Mouse (Mus musculus) cerebellum, adult 11 months (tissue): ENCODE measurements around the gene Rnf223.

Experiments used
- DNase-seq: peaks from one replicate; pipeline ENCODE4 v3.0.0; 2022

Gene Rnf223

DNA sequence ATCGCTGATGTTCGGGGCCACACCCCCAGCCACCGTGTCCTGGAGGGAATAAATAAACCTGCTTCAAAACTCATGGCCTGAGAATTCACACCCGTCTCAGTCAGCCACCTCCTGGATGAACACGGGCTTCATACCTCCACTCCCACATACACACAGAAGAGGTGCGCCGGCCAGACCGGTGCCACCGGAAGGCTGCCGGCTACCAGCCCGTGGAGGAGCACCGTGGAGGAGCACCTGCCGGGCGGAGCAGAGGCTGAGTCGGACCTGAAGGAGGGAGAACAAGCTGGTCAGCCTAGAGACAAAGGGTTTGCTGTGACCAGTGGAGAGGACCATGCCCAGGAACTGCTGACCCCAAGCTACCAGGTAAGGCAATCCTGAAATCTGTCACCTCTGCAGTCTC lies at the start of gene Rnf223:
Gene Rnf223, plus strand, starts transcription at position 78 of the 400 bp plus-strand sequence.
- DNase-seq, result no peak

DNA sequence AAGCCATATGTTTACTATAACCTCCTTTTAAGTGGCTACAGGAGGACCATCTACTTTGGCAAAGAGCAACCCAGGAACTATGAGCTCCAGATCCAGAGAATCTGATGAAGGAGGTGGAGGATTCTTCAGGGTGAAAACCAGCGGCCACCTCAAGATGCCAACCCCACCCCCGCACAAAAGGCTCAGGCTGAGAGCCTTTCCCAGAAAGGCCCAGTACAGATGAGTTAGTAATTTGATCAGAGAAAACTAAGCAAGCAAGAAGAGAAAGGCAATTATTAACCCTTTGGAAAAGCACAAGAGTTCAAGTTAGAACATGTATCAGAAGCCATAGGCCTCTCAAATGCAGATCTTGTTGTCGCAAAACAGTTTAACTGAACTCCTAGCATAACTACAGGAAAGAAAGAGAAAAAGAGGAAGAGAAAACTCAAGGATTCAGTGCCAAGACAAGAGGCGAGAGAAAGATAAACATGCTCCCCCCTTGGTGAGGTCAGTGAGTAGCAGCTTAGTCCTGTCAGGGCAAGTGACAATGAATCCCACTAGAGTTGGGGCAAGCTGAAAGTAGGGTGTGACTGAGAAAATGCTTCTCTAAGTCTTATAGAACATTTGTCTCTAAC lies 47.6 kb upstream of the Rnf223 start:
- DNase-seq, result no peak

DNA sequence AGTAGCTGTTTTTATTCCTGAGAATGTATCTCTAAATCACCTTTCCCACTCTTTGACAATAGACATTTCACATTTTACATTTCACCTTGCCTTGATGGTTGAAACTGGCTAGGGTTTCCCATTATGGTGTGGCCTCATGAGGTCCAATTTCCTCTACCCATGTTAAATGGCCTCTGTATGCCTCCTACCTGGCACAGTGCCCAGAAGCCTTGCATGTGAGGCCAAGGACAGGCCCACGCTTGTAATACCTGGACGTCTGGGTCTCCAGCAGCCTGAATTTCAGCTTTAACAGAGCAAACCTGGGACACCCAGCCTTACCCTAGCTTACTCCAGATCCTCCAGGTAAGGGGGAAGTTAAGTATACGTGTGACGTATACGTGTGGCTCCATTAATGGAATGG lies 47.0 kb upstream of the Rnf223 start:
- DNase-seq, result no peak

DNA sequence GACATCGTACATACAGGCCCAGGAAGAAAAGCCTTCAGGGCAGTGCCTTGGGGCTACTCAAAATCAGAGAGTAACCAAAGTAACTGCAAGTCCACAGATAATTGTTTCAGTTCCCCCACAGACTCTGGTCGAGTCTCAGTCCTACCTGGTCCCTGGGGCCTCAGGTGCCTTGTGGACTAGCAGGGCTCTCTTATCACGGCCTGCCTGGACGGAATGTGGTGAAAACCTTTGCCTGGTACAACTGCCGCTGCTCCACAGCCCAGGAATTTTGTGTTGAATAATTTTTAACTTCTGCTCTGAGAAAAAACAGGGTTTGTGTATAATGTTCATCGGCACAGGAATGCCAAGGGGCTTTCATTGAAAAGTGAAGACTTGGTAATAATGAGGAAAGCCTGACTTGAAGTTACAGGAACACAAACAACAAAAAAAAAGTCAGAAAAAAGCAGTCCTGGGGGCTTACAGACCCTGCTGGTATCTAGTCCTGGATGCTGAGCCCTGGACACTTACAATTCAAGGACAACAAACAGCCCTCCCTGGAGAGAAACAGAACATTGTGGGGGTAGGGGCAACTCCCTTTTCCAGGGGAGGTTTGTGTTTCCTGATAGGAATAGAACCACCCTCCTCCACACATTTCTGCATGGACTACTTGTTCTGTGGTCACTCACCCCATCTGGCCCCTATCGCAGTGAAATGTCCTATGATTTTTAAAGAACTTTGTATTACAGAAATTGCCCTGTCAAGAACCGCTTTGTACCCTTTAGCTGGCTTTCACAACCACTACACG lies 46.0 kb upstream of the Rnf223 start:
- DNase-seq, result no peak

DNA sequence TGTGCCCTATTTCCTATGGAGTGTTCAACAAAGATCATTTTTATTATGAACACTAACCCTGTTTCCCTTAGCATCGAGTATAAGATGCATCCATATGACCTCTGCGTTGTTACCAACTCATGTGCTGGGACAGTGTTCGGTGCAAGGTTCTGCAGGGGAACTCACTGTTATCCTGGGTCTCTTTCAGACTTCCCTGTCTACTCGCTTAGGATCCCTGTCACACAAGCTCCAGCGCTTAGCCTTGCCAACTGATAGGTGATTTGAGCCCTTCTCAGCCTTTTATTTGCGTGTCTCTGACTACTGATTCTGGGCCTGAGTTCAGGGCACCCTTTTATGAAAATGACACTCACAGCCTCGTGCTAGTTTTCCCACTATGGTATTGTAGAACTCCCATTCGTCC lies 45.1 kb upstream of the Rnf223 start:
- DNase-seq, result no peak

DNA sequence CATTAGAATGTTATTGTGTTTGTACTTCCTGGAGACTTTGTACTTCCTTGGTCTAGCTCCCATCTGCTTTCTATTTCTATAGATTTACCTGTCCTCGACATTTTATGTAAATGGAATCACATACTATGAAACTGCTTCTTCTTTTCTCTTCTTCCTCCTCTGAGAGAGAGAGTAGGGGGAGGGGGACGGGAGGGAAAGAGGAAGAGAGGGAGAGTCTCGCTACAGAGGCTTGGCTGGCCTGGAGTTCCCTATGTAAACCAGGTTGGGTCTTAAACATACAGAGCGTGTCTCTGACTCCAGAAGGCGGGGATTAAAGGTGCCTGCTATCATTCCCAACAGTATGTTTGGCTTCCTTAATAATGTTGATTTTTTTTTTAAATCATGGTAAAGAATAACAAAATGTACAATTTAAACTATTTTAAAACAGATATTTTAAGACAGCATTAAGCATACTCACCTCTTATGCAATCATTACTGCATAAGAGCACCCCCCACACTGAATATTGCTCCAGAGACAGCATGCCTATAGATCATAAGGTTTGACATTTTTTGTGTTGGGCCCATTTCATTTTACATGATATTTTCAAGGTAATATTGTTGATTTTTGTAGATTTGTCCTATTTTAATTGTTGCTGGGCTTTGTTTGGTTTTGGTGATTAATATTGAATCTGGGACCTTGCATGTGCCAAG lies 42.8 kb upstream of the Rnf223 start:
- no peak for DNase-seq

DNA sequence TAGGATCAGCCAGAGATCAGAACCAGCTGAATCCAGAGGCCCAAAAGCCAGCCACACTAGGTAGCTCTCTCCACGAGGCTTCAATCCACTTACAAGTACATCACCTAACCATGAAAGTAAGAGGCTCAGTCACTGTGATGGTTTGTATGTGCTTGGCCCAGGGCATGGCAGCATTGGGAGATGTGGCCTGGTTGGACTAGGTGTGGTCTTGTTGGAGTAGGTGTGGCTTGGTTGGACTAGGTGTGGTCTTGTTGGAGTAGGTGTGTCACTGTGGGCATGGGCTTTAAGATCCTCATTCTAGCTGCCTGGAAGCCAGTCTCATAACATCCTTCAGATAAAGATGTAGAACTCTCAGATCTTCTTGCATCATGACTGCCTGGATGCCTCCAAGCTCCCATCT lies 39.1 kb upstream of the Rnf223 start:
- DNase-seq, result no peak

DNA sequence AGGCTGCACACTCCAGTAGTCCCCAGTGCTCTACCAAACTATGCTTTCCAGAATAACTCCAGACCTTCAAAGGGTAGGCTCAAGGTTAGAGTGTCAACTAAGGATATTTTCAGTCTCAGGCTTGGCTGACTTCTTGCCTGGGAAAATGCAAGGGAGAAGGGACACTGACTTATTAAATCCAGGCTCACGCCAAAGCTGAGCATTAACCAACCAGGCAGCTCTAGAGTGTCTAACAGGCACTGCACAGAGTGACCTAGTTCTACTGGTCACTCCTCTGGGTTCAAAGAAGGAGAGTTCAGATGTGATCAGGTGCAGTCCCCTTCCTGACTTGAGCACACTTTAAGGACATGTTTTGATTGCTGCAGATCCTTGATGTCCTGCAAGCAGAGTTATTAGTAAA lies 37.5 kb upstream of the Rnf223 start:
- DNase-seq, result no peak

DNA sequence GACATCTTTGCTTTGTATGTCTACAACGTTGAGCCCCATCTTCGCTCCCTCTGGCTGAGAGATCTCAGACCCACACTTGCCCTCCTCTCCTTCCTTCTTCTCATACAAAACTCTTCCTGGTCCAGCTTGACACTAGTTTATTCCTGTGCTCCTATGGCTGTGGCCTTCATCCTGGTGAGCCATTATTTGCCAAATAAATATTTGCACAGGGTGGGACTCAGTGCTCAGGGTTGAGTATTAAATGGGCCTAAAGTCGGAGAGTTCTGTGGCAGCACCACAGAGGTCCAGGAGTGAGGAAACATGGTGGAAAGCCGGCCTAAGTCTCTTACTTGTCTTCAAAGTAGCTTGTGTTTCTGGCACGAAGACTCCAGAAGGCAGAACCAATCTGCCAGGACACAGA lies 36.6 kb upstream of the Rnf223 start:
- no peak for DNase-seq

DNA sequence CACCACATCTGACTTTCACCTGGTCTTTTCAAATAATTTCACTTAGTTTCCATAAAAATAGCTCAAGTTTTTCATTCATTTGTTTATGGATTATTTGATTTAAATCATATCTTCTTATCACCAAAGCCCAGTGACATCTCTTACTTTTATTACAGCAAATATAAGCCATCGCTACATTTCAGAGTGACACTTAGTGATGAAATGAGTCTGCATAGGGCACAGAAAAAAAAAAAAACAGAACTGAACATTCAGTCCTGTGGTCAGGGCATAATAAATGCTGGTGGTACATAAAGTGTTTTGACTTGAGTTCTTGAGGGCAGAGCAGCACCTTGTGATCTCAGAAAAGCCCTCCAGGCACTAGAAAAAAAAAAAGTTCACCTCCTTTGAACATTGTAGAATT lies 34.1 kb upstream of the Rnf223 start:
- no peak for DNase-seq

DNA sequence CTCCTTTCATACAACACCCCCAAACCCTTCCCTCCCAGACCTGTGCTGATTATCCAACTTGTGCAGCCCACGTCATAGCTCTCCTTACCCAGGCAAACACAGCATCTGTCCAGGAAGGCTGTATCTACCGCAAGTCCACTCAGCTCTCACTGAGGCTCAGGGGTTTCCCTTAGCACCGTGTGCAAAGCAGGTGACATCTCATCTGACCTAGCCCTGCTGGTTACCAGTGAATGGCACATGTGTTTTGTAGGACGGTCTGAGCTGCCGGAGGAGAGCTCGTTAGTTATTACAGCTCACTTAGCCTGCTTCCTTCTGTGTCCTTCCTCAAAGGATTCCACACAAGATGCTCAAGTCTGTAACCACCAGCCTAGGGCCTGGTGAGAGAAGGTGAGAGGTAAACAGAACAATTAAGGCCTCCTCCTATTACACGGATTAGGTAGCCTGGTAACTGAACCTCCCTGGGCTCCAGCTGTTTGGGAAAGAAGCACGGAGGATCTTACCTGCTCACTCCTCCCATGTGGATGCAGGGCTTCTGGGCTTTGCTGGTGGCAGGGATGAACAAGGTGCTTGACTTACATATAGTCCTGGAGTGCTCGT lies 32.4 kb upstream of the Rnf223 start:
- DNase-seq, result no peak

DNA sequence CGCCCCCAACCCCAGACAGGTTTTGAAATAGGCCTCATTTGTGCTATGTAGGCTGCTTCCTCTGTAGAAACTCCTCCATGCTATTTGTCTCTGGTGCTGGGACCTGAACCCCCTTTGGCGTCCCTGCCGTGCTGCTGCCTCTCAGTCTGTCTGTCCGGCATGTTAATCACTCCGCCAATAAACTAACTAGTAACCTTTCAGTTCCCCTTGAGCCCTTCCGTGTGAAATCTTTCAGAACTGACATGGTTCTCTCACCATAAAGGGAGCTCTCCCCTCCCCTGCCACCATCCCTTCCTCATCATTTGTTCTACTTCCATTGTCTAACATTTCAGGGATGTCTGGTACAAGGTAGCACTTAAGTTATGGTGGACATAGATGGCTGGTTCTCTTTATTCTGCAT lies 30.9 kb upstream of the Rnf223 start:
- no peak for DNase-seq

DNA sequence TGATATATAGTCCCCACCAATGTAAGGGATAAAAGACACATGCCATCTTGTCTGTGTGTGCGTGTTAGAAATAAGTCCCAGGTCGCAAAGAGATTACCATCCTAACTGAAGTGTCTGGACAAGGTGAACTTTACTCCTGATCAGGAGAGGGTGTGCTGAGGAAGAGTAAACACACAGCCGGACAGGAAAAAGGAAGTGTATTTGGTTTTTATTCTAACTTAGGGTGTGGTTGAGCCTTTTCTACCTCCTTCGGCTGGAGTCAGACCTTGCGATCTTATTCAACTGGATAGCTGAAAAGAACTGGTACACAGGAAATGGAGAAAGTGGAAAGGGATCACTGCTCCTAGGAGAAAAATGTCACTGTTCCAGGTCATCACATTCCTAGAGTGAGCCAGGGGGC lies 29.8 kb upstream of the Rnf223 start:
- no peak for DNase-seq

DNA sequence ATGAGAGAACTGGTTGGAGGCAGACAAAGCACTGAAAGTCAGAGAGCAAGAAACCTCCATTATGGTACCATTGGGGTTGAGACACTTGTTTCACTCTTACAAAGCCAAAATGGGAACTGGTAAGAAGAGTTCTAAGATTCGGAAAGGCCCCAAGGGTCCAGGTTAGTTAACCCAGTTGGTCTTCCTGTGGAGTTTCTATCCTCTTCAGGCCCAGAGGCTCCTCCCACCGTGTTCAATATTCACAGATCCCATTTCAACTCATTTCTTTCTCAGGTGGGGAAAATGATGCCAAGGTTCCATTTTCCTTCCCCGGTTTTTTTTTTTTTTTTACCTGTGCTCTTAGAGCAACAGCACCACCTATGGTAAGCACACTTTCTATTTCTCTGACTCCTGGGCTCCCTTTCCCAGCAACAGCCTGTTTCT lies 28.8 kb upstream of the Rnf223 start:
- DNase-seq, result no peak

DNA sequence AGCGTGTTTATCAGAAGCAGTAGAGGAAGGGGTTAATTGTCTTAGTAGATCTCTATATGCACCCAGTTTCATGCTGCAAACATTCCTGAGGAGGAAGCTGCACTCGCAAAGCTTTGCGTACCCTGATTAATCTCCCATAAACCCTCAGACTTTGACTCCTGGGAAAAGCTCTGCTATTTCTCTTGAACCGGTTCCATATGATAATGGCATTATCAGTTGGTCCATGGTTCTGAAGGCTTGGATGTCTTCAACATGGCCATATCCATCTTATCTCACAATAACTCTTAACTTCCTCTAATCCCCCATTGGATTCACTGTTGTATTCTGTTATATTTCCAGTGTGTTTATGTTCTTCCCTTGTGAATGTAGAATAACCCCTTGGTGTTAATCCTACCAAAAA lies 27.0 kb upstream of the Rnf223 start:
- no peak for DNase-seq

DNA sequence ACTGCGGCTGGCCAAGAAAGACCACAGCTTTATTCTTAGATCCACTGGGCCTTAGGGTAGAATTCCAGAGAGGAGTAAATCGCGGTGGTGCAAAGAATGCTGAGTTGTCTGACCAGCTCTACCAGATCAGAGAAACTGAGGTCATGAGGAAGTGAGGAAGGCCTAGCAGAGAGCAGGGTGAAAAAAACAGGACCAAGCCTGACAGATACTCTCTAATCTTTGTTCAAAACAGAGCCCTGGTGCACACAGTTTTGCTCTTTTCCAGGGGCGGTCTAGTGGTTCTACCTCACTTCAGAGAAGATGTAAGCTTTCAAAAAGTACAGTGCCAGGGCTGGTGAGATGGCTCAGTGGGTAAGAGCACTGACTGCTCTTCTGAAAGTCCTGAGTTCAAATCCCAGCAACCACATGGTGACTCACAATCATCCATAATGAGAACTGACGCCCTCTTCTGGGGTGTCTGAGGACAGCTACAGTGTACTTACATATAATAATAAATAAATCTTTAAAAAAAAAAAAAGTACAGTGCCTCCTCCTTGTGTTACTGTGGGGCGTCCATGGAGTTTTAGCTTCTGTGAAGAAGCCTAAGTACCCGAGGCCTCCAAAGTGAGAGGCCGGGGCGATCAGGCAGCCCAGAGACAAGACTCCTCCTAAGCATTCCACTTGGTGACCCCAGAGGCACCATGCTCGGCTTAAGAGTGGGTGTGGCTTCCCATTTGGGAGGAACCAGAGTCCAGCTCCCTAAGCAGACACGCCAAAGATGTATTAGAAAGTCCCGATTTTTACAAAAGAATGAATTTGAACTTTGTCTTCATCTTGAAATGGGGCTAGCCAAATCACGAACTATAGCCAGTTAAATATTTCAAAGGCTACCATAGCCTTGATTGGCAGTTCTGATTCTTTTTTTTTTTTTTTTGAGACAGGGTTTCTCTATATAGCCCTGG lies 21.4 kb upstream of the Rnf223 start:
- DNase-seq, result peak; percentile 34

DNA sequence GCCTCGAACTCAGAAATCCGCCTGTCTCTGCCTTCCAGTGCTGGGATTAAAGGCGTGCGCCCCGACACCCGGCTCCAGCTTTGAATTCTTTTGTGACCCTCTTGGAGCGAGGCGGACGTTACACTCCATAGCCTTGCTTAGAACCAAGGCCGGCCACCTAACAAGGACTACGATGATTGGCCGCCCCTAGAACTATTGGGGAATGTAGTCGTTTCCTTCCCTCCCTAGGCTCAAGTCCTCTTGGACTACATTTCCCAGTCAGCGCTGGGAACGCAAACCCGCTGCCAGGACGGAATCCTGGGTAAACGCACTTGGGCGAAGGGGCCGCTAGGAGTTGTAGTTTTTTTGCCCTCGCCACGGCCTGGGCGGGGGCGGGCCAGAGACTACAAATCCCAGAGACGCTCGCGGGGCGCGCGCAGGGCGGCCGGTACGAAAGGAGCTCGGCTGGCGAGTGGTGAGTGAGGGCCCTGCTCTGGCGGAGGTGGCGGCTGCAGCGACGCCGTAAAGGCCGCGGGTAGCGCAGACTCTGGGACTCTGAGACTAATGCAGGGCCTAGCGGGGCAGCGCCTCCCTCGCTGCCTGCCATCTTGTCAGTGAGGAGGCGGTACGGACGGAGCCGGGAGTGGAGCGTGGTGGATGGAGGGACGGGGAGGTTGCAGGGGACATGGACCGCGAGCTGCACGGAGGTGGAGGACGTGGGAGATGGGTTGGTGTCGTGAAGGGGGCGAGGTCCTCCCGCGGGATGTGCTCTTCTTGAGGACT lies 20.6 kb upstream of the Rnf223 start, which contains the start of gene 9430015G10Rik:
Gene 9430015G10Rik, plus strand, starts transcription at position 413 of the 762 bp plus-strand sequence.
- DNase-seq, result peak; percentile 97

DNA sequence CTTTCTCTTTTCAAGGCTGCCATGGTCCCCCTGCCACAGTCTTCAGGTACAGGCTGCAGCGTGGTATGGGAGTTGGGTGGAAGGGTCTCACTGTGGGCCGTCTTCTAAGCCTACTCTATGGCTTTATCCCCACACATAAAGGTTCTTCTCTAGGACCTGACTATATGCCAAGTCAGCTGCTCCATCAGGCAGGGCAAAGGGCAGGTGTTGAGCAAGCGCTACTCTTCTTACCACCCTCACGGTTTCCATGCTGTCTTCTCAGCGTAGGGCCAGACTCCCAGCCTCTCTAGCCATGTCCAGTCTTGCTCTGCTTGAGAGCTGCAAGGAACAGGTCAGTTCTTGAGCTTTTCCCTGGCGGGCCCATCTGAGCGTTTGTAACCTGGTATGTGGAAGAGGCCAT lies 6.2 kb upstream of the Rnf223 start:
- no peak for DNase-seq

DNA sequence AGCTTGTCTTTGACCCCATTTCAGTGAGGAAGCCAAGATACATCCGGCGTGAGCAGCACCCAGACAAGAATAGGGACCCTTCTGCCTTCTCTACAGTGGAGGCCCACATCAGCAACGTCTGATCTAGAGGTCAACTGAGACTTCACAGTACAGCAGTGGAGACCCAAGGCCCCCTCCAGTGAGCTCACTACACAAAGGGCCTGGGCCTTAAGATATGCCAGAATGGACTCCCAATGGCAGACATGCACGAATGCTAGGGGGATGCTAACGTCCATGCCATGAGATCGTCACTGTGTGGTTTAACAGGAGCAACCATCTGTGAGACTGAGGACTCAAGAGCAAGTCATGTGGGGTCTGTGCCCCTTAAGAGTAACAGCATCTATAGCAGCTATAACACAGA lies 4.9 kb upstream of the Rnf223 start:
- no peak for DNase-seq

DNA sequence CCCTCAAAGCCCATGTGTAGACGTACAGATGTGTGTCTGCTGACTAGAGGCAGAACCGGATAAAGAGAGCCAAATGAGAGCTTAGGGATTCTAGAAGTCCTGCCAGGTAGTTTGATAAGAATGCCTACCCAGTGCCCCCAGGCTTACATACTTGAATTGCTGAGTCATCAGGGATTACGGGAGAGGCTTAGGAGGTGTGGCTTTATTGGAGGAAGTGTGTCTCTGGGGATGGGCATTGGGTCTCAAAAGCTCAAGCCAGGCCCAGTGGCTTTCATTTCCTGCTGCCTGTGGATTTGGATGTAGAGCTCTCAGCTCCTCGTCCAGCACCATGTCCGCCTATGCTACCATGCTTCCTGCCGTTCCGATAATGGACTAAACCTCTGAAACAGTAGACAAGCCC lies 3.5 kb upstream of the Rnf223 start:
- DNase-seq, result no peak

DNA sequence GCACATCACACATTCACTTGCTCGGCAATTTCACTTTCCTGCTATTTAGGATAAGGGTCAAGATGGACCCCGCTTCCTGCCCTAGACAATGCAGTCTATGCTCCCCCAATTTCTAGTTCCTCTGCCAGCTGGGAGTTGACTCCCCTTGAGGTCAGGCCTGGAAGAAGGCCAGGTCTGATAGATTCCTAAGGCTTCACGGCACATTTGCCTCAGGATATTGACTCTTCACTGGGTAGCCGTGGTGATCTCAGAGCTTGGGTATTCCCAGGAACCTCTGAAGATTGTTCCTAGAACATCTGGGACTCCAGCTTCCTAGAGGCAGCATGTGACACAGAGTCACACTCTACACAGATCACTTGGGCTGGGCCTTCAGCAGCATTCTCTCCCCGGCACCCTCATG lies 1.6 kb upstream of the Rnf223 start:
- DNase-seq, result no peak

DNA sequence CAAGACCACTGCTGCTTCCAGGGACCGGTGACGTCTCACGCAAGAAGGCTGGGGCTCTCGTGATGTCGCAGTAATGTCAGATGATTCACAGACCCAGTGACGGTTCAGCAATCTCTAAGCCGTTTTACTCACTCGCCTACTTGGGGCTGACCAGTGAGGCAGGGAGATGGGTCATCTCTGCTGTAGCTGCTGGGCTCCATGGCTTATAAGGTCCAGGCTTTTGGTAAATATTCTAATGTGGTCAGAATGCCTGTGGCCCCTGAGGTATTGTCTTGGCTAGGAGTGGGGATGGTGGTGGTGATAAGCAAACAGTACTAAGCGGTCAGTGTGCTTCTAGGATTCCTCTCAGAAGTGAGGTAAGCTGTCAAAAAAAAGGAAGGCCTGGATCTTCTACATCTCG lies 627 bp downstream of the Rnf223 start:
- no peak for DNase-seq
